29 mouse cellular contexts compared by ENCODE assay signal in the genomic region with DNA sequence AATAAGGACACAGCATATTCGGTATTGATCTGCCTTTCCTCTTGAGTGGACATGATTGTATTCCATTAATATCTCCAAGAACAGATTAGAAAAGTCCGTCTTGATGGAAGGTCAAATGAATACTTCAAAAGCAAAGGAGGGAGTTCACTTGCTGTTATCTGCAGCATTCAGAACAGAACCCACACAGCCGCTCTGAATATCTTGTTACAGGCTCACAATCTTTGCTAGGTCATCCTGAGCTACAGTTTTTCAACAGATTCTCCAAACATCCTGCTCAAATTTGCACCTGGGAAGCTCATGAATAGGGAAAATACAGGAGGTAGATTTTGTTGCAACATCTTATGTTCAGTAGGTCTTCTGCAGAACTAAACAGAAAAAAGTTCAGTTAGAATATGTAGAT. TPM values are rescaled to one million over a fixed set of nuclear protein-coding genes. Genes with fewer than 3 reads are reported as not detected.
DNase-seq lines count a peak whose midpoint lies in the region; ATAC-seq and TF ChIP-seq lines count a peak whose summit lies in the region.
"Had no signal": no experiment of that assay in that cellular context is flagged by ENCODE, and none has a peak within 500 bp of the region (broad histone marks: within the 10 kb centered on the region; RNA-seq: fewer than 3 reads in every experiment).

No protein-coding gene starts in this region.

- WGBS in liver, embryonic 11.5 days = 46% methylated on average over 3 of the region's 3 CpGs
- 55% methylated on average over 3 of the region's 3 CpGs for WGBS in intestine, embryonic 16.5 days
- WGBS in liver, postnatal 0 days (ENCODE audit: insufficient replicate concordance) = 51% methylated on average over 3 of the region's 3 CpGs

- DNase-seq in liver, embryonic 11.5 days (ENCODE audit: low spot score) = no peak
- DNase-seq in liver = no peak
- DNase-seq in liver, postnatal 0 days = no peak
- no peak for DNase-seq in urinary bladder, postnatal 25 days (ENCODE audit: low spot score)
- no peak for DNase-seq in ovary, postnatal 14 days (ENCODE audit: low spot score)
- DNase-seq in left cerebral cortex, adult 2 months (ENCODE audit: extremely low spot score in 1 of 2, low spot score in 2 of 2) = no peak
- DNase-seq: adrenal gland, adult 2 months; adrenal gland, postnatal 36 days; cerebellum, adult 8-10 months; cerebellum, postnatal 25 days; gastrocnemius, adult 2 months; heart, postnatal 36 days; kidney, adult 11 months; kidney, postnatal 14 days; retina, postnatal 1 day; right cerebral cortex, postnatal 14 days had no signal

- H3K9me3 ChIP-seq in liver, embryonic 11.5 days (ENCODE audit: control insufficient read depth, low read length) = no peaks in the 10 kb centered on the region
- H3K9me3 ChIP-seq in intestine, embryonic 16.5 days (ENCODE audit: control insufficient read depth, low read length) = 0 out of 2 replicates have a peak, but pooled peaks cover 3% of the 10 kb centered on the region
- H3K9me3 ChIP-seq in liver, postnatal 0 days (ENCODE audit: low read length) = no peaks in the 10 kb centered on the region
- H3K9me3 ChIP-seq: forebrain, embryonic 15.5 days; heart, embryonic 15.5 days; hindbrain, embryonic 12.5 days; lung, embryonic 15.5 days; midbrain, embryonic 12.5 days; neural tube, embryonic 13.5 days; stomach, embryonic 15.5 days had no signal

- peak; percentile 62; the same call in 1 of the 2 replicates for ATAC-seq in liver, embryonic 11.5 days (replicated peaks; ENCODE audit: low FRiP score)
- ATAC-seq in intestine, embryonic 16.5 days = peak; percentile 25; the same call in 1 of the 2 replicates
- no peak for ATAC-seq in liver, postnatal 0 days
- ATAC-seq: activated CD4-positive, CD25-positive, alpha-beta regulatory T cell, adult 4 months; CD4-positive, CD25-positive, alpha-beta regulatory T cell, adult 4 months; forebrain, embryonic 15.5 days; hindbrain, postnatal 0 days had no signal

- no peak for TF ChIP-seq CTCF in liver, postnatal 0 days (IDR thresholded peaks at IDR 0.05; ENCODE audit: low read depth)
- no peak for TF ChIP-seq CTCF in left cerebral cortex, adult 2 months (IDR thresholded peaks at IDR 0.05)

- peaks cover 23% of the 10 kb centered on the region for H3K4me1 ChIP-seq in liver, embryonic 11.5 days (replicated peaks; ENCODE audit: control insufficient read depth, insufficient read depth, low read length)
- H3K4me1 ChIP-seq in intestine, embryonic 16.5 days (ENCODE audit: control insufficient read depth, insufficient read depth, low read length) = peaks cover 20% of the 10 kb centered on the region
- H3K4me1 ChIP-seq in liver, postnatal 0 days (ENCODE audit: insufficient read depth) = peaks cover 34% of the 10 kb centered on the region
- H3K4me1 ChIP-seq: forebrain, embryonic 10.5 days; hindbrain, embryonic 12.5 days had no signal

- H3K36me3 ChIP-seq in liver, embryonic 11.5 days (ENCODE audit: control insufficient read depth, insufficient read depth, low read length) = peaks cover 14% of the 10 kb centered on the region
- peaks cover 5% of the 10 kb centered on the region; the same call in 1 of the 2 replicates for H3K36me3 ChIP-seq in intestine, embryonic 16.5 days (ENCODE audit: control insufficient read depth, insufficient read depth, low read length)
- peaks cover 24% of the 10 kb centered on the region for H3K36me3 ChIP-seq in liver, postnatal 0 days (replicated peaks; ENCODE audit: insufficient read depth, low read length)

- no peak overlapping the region for H3K4me3 ChIP-seq in liver, embryonic 11.5 days (ENCODE audit: low read depth, low read length)
- no peak overlapping the region for H3K4me3 ChIP-seq in intestine, embryonic 16.5 days (ENCODE audit: low read length)
- H3K4me3 ChIP-seq in liver, postnatal 0 days (ENCODE audit: low read depth, low read length) = no peak overlapping the region
- no peak overlapping the region for H3K4me3 ChIP-seq in left cerebral cortex, adult 2 months
- H3K4me3 ChIP-seq: forebrain, embryonic 10.5 days; forebrain, embryonic 15.5 days; gastrocnemius, adult 2 months; heart, embryonic 15.5 days; hindbrain, embryonic 12.5 days; lung, embryonic 15.5 days; midbrain, embryonic 12.5 days; myocyte; neural tube, embryonic 13.5 days; stomach, embryonic 15.5 days had no signal

- no peak overlapping the region for H3K9ac ChIP-seq in liver, embryonic 11.5 days (ENCODE audit: low read depth, low read length)
- H3K9ac ChIP-seq in intestine, embryonic 16.5 days (ENCODE audit: low read depth, low read length) = no peak overlapping the region
- H3K9ac ChIP-seq in liver, postnatal 0 days (replicated peaks) = no peak overlapping the region
- H3K9ac ChIP-seq: forebrain, embryonic 15.5 days; heart, embryonic 15.5 days; hindbrain, embryonic 12.5 days; lung, embryonic 15.5 days; midbrain, embryonic 12.5 days; neural tube, embryonic 13.5 days; stomach, embryonic 15.5 days had no signal

- H3K27ac ChIP-seq in liver, embryonic 11.5 days (ENCODE audit: low read depth, low read length) = no peak overlapping the region
- no peak overlapping the region for H3K27ac ChIP-seq in intestine, embryonic 16.5 days (ENCODE audit: low read length)
- no peak overlapping the region for H3K27ac ChIP-seq in liver, postnatal 0 days (ENCODE audit: low read depth)
- no peak overlapping the region for H3K27ac ChIP-seq in left cerebral cortex, adult 2 months
- H3K27ac ChIP-seq: forebrain, embryonic 10.5 days; forebrain, embryonic 15.5 days; gastrocnemius, adult 2 months; heart, embryonic 15.5 days; hindbrain, embryonic 12.5 days; hindbrain, postnatal 0 days; lung, embryonic 15.5 days; midbrain, embryonic 12.5 days; neural tube, embryonic 13.5 days; stomach, embryonic 15.5 days had no signal

- peak; percentile 40; the same call in 1 of the 2 replicates for TF ChIP-seq EP300 in liver, postnatal 0 days (IDR thresholded peaks at IDR 0.05; ENCODE audit: low read depth)

- H3K27me3 ChIP-seq in liver, embryonic 11.5 days (replicated peaks; ENCODE audit: control insufficient read depth, insufficient read depth, low read length) = no peaks in the 10 kb centered on the region
- no peaks in the 10 kb centered on the region for H3K27me3 ChIP-seq in intestine, embryonic 16.5 days (replicated peaks; ENCODE audit: control insufficient read depth, insufficient read depth, low read length)
- H3K27me3 ChIP-seq in liver, postnatal 0 days (ENCODE audit: insufficient read depth, low read length) = no peaks in the 10 kb centered on the region
- H3K27me3 ChIP-seq: forebrain, embryonic 15.5 days; heart, embryonic 15.5 days; hindbrain, embryonic 12.5 days; lung, embryonic 15.5 days; midbrain, embryonic 12.5 days; neural tube, embryonic 13.5 days; stomach, embryonic 15.5 days had no signal

- H3K4me2 ChIP-seq in liver, embryonic 11.5 days = no peak overlapping the region
- no peak overlapping the region for H3K4me2 ChIP-seq in intestine, embryonic 16.5 days (ENCODE audit: low read depth, low read length)
- H3K4me2 ChIP-seq in liver, postnatal 0 days (ENCODE audit: low read depth, low read length) = peak overlapping the region; percentile 4; the same call in 1 of the 2 replicates
- H3K4me2 ChIP-seq: forebrain, embryonic 15.5 days; heart, embryonic 15.5 days; hindbrain, embryonic 12.5 days; lung, embryonic 15.5 days; midbrain, embryonic 12.5 days; neural tube, embryonic 13.5 days; stomach, embryonic 15.5 days had no signal

- intact Hi-C loops in left cerebral cortex, adult 2 months (cut with DNase I) = no loop called here

RNA-seq across cellular contexts. Expression of a gene that starts 8.3 kb away (rescaled TPM):
- polyA plus RNA-seq in liver, embryonic 11.5 days (2014; fragmentation: Nextera tagmentation; extraction: Ambion mirVana) = 24.4 and 27.9 TPM in 2 replicates
- 17.1 and 19.3 TPM in 2 replicates for polyA plus RNA-seq in intestine, embryonic 16.5 days (2015; fragmentation: Nextera tagmentation; extraction: Ambion mirVana)
- polyA plus RNA-seq in liver, postnatal 0 days (2015; fragmentation: Nextera tagmentation; extraction: Ambion mirVana) = 8.3 and 9.8 TPM in 2 replicates
- total RNA-seq in left cerebral cortex, adult 2 months (2021) = 10 to 100 TPM; 58.1 to 66.1 TPM

RNA-seq across cellular contexts. Expression of a gene that starts 42.5 kb away (rescaled TPM):
- 56.8 and 57.5 TPM in 2 replicates for polyA plus RNA-seq in liver, embryonic 11.5 days (2014; fragmentation: Nextera tagmentation; extraction: Ambion mirVana)
- polyA plus RNA-seq in intestine, embryonic 16.5 days (2015; fragmentation: Nextera tagmentation; extraction: Ambion mirVana) = 88.1 and 89.0 TPM in 2 replicates
- 16.3 and 17.9 TPM in 2 replicates for polyA plus RNA-seq in liver, postnatal 0 days (2015; fragmentation: Nextera tagmentation; extraction: Ambion mirVana)
- total RNA-seq in left cerebral cortex, adult 2 months (2021) = 10 to 100 TPM; 25.9 to 26.6 TPM
- polyA plus RNA-seq: activated CD4-positive, CD25-positive, alpha-beta regulatory T cell, adult 4 months; CD4-positive, CD25-positive, alpha-beta regulatory T cell, adult 4 months had no signal
